Mouse (Mus musculus) ES-Bruce4 (cell line): ENCODE data around the gene Cpa2. TPM values are rescaled to one million over a fixed set of nuclear protein-coding genes. Genes with fewer than 3 reads are reported as not detected.

ENCODE experiments used
- H3K27ac ChIP-seq: 2 replicates; pipeline ENCODE4 v1.5.1; 2012; ENCODE audit warnings: low read length, inconsistent platforms; ENCODE audit not compliant: insufficient read depth
- H3K27me3 ChIP-seq: 2 replicates; pipeline ENCODE4 v1.6.1; 2012; ENCODE audit warnings: mild to moderate bottlenecking, low read length, inconsistent platforms; ENCODE audit not compliant: control insufficient read depth, poor library complexity, insufficient read depth, severe bottlenecking
- H3K36me3 ChIP-seq: 2 replicates; pipeline ENCODE4 v1.6.1; 2012; ENCODE audit warnings: inconsistent platforms, mild to moderate bottlenecking, low read length, moderate library complexity; ENCODE audit not compliant: control insufficient read depth, poor library complexity, insufficient read depth, severe bottlenecking
- H3K4me1 ChIP-seq: one replicate; pipeline ENCODE4 v1.8.1; 2011; ENCODE audit warnings: low read length; ENCODE audit not compliant: control insufficient read depth, insufficient read depth
- H3K4me3 ChIP-seq: 2 replicates; pipeline ENCODE4 v1.5.1; 2011; ENCODE audit warnings: low read depth, mild to moderate bottlenecking, low read length
- H3K9ac ChIP-seq: 2 replicates; pipeline ENCODE4 v1.6.1; 2012; ENCODE audit warnings: low read depth, mild to moderate bottlenecking, inconsistent platforms; ENCODE audit not compliant: poor library complexity, severe bottlenecking
- H3K9me3 ChIP-seq: replicated peaks from 2 replicates; pipeline ENCODE4 v1.6.1; 2012; ENCODE audit warnings: mild to moderate bottlenecking, low read length, inconsistent platforms; ENCODE audit not compliant: control insufficient read depth, poor library complexity, insufficient read depth, severe bottlenecking
- CTCF ChIP-seq: IDR thresholded peaks from one replicate; pipeline ENCODE4 v1.8.1; 2011; ENCODE audit warnings: low read depth, low read length
- EP300 ChIP-seq: IDR thresholded peaks from 2 replicates; pipeline ENCODE4 v1.6.1; 2011; ENCODE audit warnings: low read depth, low read length; ENCODE audit not compliant: insufficient read depth
- POLR2A ChIP-seq: IDR thresholded peaks from one replicate; pipeline ENCODE4 v1.8.1; 2011; ENCODE audit warnings: low read length; ENCODE audit not compliant: insufficient read depth
- polyA plus RNA-seq: library from polyadenylated mRNA; stranded (reverse); fragments of >200 nt; gene quantifications from 2 replicates; pipeline ENCODE4 v1.2.4, GENCODE M21; 2011; ENCODE audit warnings: low read depth; ENCODE audit not compliant: missing spikeins, insufficient read depth, insufficient read length

The Cpa2 gene
- polyA plus RNA-seq, 1 experiment: 1.5 TPM

DNA sequence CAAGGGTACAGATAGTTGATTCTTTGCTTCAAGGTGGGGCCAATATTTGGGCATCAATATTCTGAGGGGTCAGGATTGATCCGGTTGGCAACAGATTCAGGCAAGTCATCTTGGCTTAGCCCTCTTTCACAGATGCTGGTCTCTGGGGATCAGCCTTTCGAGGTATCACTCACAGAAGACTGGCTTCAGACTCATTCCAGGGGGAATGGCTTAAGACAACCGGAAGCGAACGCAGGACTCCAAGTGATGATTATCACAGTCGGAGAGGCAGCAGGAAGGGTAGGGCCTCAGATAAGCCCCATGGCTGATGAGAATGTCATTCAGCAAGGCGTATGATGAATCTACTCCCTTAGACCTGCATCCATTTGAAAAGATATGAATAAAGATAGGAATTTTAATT is 53.0 kb downstream of the Cpa2 start:
- H3K27me3 ChIP-seq: no peaks in the 10 kb centered on the region
- TF ChIP-seq CTCF: no peak
- no peak for TF ChIP-seq EP300
- no peak for TF ChIP-seq POLR2A
- H3K36me3 ChIP-seq: no peaks in the 10 kb centered on the region
- no peaks in the 10 kb centered on the region for H3K9me3 ChIP-seq
- no peak overlapping the region for H3K27ac ChIP-seq
- no peak overlapping the region for H3K4me3 ChIP-seq
- no peak overlapping the region for H3K9ac ChIP-seq
- H3K4me1 ChIP-seq: no peaks in the 10 kb centered on the region

DNA sequence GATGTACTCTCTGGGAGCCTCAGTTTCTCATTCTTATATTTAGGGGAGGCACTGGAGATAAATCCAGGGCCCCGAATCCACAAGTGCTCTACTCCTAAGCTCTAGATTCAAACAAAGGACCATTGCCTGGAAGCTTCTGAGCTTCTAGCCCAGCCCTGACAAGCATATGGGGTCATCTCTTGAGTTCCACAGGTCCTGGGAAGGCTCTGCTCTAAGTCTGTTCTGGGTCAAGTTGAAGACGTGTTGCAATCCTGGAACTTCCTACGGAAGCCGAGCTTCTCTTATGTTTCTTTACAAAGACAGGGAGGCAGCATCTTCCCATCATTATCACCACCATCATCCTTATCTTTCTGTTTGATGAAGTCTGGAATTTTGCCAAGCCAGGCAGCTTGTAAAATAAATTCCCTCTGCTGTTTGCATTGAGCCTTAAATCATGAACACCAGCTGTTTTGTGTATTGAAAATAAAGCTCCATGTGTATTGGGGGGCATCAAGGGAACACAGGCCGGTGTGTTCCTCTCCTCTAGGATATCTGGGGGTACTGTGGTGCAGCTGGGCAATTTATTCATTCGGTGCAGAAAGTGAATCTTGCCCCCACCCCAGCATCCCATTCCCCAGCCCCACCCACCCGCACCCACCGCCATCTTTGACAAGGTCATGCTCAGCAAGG is 55.0 kb downstream of the Cpa2 start:
- TF ChIP-seq EP300 (no peak), POLR2A (no peak), CTCF (no peak)
- Histone ChIP-seq H3K4me3 (no peak overlapping the region), H3K4me1 (no peaks in the 10 kb centered on the region), H3K36me3 (no peaks in the 10 kb centered on the region), H3K27me3 (no peaks in the 10 kb centered on the region), H3K9me3 (no peaks in the 10 kb centered on the region), H3K27ac (no peak overlapping the region), H3K9ac (no peak overlapping the region)

- Histone ChIP-seq H3K27me3 (no peaks in the 10 kb centered on the region), H3K9me3 (no peaks in the 10 kb centered on the region), H3K9ac (no peak overlapping the region), H3K36me3 (no peaks in the 10 kb centered on the region), H3K4me1 (no peaks in the 10 kb centered on the region), H3K27ac (no peak overlapping the region), H3K4me3 (no peak overlapping the region)
- TF ChIP-seq POLR2A (no peak), EP300 (no peak), CTCF (no peak)
Measured at GRCm38 (mm10) chr6:30600033-30600432, 58.7 kb downstream of the Cpa2 start.

DNA sequence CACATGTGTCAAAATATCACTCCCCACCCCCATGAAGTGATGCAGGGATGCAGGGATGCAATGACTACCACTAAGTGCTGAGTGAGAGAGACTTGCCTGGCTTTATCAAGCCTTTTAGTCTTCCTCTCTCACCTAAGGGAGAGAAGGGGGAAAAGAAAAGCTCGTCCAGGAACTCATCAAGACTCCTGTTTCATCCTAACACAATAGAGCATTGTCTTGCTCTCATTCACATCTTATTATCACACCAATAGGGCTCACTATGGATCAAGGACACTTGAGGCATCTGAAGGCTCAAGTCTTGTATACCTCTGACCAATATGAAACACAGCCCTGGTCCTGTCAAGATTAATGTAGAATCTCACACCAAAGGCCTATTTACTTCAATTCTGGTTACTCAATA is 59.6 kb downstream of the Cpa2 start:
- Histone ChIP-seq H3K4me1 (no peaks in the 10 kb centered on the region), H3K36me3 (no peaks in the 10 kb centered on the region), H3K9me3 (no peaks in the 10 kb centered on the region), H3K27me3 (no peaks in the 10 kb centered on the region), H3K4me3 (no peak overlapping the region), H3K9ac (no peak overlapping the region), H3K27ac (no peak overlapping the region)
- TF ChIP-seq POLR2A: no peak
- TF ChIP-seq EP300: no peak
- no peak for TF ChIP-seq CTCF

GRCm38 (mm10) chr6:30604342-30604867 is 63.0 kb downstream of the Cpa2 start:
- H3K27me3 ChIP-seq: no peaks in the 10 kb centered on the region
- H3K9ac ChIP-seq: no peak overlapping the region
- H3K36me3 ChIP-seq: no peaks in the 10 kb centered on the region
- H3K4me3 ChIP-seq: no peak overlapping the region
- H3K9me3 ChIP-seq: no peaks in the 10 kb centered on the region
- no peaks in the 10 kb centered on the region for H3K4me1 ChIP-seq
- no peak overlapping the region for H3K27ac ChIP-seq
- TF ChIP-seq POLR2A: no peak
- no peak for TF ChIP-seq CTCF
- TF ChIP-seq EP300: no peak

- Histone ChIP-seq H3K9me3 (no peaks in the 10 kb centered on the region), H3K4me1 (no peaks in the 10 kb centered on the region), H3K27ac (no peak overlapping the region), H3K4me3 (no peak overlapping the region), H3K9ac (no peak overlapping the region), H3K27me3 (no peaks in the 10 kb centered on the region), H3K36me3 (no peaks in the 10 kb centered on the region)
- TF ChIP-seq CTCF: no peak
- TF ChIP-seq EP300: no peak
- TF ChIP-seq POLR2A: no peak
Measured at GRCm38 (mm10) chr6:30605111-30605510, 63.7 kb downstream of the Cpa2 start.
